Mouse (Mus musculus) hindbrain, embryonic 11.5 days (tissue): ENCODE data around the gene Mapk10. TPM values are rescaled to one million over a fixed set of nuclear protein-coding genes. Genes with fewer than 3 reads are reported as not detected.

Experiments used
- ATAC-seq: fragments of 200-750 bp; cut with Nextera tagmentation; 2 replicates; pipeline ENCODE4 v1.8.0; 2017; ENCODE audit warnings: mild to moderate bottlenecking, moderate TSS enrichment, moderate library complexity; ENCODE audit not compliant: low FRiP score
- DNase-seq: peaks from one replicate; pipeline ENCODE4 v3.0.0-alpha.2; 2015; ENCODE audit warnings: low spot score
- H3K27ac ChIP-seq: fragments of 300-500 bp; sonication (generic); 2 replicates; pipeline ENCODE4 v1.5.1; 2014; ENCODE audit warnings: mild to moderate bottlenecking, low read depth, low read length
- H3K27me3 ChIP-seq: fragments of 300-500 bp; sonication (generic); 2 replicates; pipeline ENCODE4 v1.6.1; 2014; ENCODE audit warnings: mild to moderate bottlenecking, low read length, moderate library complexity, mixed read lengths; ENCODE audit not compliant: control insufficient read depth, insufficient read depth
- H3K36me3 ChIP-seq: fragments of 300-500 bp; sonication (generic); 2 replicates; pipeline ENCODE4 v1.6.1; 2014; ENCODE audit warnings: mild to moderate bottlenecking, low read length, moderate library complexity, mixed read lengths; ENCODE audit not compliant: control insufficient read depth, insufficient read depth
- H3K4me1 ChIP-seq: fragments of 300-500 bp; sonication (generic); replicated peaks from 2 replicates; pipeline ENCODE4 v1.6.1; 2014; ENCODE audit warnings: low read length, mixed read lengths; ENCODE audit not compliant: control insufficient read depth, insufficient read depth
- H3K4me2 ChIP-seq: fragments of 300-500 bp; sonication (generic); replicated peaks from 2 replicates; pipeline ENCODE4 v1.6.1; 2014; ENCODE audit warnings: mild to moderate bottlenecking, low read depth, low read length
- H3K4me3 ChIP-seq: fragments of 300-500 bp; sonication (generic); 2 replicates; pipeline ENCODE4 v1.5.1; 2014; ENCODE audit warnings: low read depth, low read length
- H3K9ac ChIP-seq: fragments of 300-500 bp; sonication (generic); 2 replicates; pipeline ENCODE4 v1.6.1; 2014; ENCODE audit warnings: low read depth, low read length
- H3K9me3 ChIP-seq: fragments of 300-500 bp; sonication (generic); 2 replicates; pipeline ENCODE4 v1.6.1; 2016; ENCODE audit warnings: low read length; ENCODE audit not compliant: control insufficient read depth
- WGBS: fragments of 180-500 bp; shearing (Covaris S2); extraction: QIAGEN DNeasy Blood & Tissue Kit; methylation state at CpG from one replicate; pipeline ENCODE4 v1.1.7; 2014; 5-methylcytosine and 5-hydroxymethylcytosine counted together
- polyA plus RNA-seq: library from polyadenylated mRNA; unstranded; fragments of >200 nt; fragmentation: Nextera tagmentation; extraction: Ambion mirVana; gene quantifications from 2 replicates; pipeline ENCODE4 v1.2.1, GENCODE M21; 2014

Mapk10 gene
- polyA plus RNA-seq, 1 experiment from 2014 or later: 72.2 TPM

DNA sequence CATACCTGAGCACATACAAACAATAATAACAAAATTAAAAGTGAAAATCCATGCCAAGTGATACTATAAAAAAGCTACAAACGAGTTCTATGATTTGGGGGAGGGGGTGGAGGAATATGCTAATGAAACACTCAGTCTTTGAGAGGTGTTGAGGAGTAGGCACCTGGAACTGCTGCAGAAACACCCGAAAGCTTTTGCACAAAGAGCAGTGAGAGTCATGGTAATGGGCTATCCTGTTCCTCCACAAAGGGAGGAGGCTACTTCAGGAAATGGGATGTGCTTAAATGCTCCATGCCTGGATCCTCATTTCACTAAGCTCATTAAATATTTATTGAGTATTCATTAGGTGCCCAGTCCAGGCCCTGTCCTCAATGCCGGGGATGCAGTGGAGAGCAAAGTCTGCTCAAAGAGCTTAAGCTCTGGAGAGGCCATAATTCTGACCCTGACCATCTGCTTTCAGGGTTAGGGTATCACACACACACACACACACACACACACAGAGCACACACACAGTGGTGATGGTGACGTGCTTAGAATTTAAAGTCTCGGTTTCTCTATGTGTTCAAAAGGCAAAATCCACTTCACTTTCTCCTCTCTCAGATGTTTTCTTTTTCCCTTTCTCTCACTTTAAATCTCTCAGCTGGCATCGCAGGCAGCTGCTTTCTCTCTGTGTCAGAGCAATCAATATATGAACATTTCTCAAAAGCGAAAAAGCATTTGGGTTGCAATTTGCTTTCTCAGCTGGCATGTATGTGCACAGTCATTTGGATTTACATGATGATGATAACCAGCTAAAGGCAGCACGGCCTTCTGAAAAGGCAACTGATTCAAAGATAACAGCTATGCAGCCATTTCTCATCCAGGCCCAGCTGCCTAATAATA lies 50.6 kb downstream of the Mapk10 start:
- DNase-seq: peak; percentile 58
- H3K4me3 ChIP-seq: no peak overlapping the region
- 53% methylated on average over 8 of the region's 8 CpGs for WGBS

DNA sequence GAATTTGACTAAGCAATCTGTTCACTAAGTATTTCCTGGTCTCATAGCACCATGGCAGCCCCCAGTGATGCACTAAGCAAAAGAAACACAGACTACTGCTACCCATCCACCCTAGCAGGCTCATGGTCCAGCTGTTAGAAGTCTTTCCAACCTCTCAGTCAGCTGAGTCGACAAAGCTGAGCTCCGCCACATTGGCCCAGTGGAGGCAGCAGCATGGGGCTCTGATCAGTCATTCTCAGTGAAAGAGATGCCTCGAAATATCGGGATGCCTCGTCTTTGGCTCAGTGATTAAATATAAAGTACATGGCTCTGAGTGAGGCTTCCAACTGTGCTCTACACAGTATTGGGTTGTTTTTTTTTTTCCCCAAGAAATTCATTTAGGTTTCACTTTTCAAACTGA lies 70.2 kb downstream of the Mapk10 start:
- Histone ChIP-seq H3K27me3 (no peaks in the 10 kb centered on the region), H3K4me3 (no peak overlapping the region), H3K4me2 (no peak overlapping the region), H3K36me3 (no peaks in the 10 kb centered on the region), H3K9ac (no peak overlapping the region), H3K4me1 (no peaks in the 10 kb centered on the region), H3K9me3 (no peaks in the 10 kb centered on the region), H3K27ac (no peak overlapping the region)
- no peak for DNase-seq
- 50% methylated on average over 5 of the region's 5 CpGs for WGBS
- ATAC-seq: no peak

More for the DNA sequence above, 50.6 kb downstream of the Mapk10 start:
- Histone ChIP-seq H3K9me3 (no peaks in the 10 kb centered on the region), H3K27me3 (no peaks in the 10 kb centered on the region), H3K36me3 (no peaks in the 10 kb centered on the region), H3K4me1 (no peaks in the 10 kb centered on the region), H3K27ac (peak overlapping the region; percentile 80), H3K9ac (no peak overlapping the region), H3K4me2 (no peak overlapping the region)
- peak; percentile 90 for ATAC-seq

DNA sequence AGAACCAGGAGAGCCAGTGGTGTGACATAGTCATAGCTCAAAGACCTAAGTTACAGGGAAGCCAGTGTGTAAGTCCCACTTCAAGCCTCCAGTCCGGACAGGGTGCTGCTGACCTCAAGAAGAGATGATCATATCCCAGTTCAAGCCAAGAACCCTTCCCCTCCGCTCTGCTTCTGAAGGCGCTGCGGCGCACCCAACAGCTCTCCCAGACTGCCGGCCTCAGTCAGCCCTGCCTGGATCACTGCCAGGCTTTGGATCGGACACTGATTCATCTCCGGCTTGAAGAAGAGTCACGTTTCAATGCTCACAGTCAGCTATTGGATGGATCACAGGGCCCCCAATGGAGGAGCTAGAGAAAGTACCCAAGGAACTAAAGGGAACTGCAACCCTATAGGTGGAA lies 76.3 kb downstream of the Mapk10 start:
- no peaks in the 10 kb centered on the region for H3K9me3 ChIP-seq
- no peaks in the 10 kb centered on the region for H3K36me3 ChIP-seq
- ATAC-seq (no peak), DNase-seq (no peak)
- no peak overlapping the region for H3K4me3 ChIP-seq
- no peaks in the 10 kb centered on the region for H3K27me3 ChIP-seq
- H3K4me2 ChIP-seq: no peak overlapping the region
- 89% methylated on average over 9 of the region's 9 CpGs for WGBS
- no peak overlapping the region for H3K9ac ChIP-seq
- H3K4me1 ChIP-seq: no peaks in the 10 kb centered on the region
- H3K27ac ChIP-seq: no peak overlapping the region

GRCm38 (mm10) chr5:103133626-103134025 lies 77.5 kb downstream of the Mapk10 start:
- DNase-seq: no peak

DNA sequence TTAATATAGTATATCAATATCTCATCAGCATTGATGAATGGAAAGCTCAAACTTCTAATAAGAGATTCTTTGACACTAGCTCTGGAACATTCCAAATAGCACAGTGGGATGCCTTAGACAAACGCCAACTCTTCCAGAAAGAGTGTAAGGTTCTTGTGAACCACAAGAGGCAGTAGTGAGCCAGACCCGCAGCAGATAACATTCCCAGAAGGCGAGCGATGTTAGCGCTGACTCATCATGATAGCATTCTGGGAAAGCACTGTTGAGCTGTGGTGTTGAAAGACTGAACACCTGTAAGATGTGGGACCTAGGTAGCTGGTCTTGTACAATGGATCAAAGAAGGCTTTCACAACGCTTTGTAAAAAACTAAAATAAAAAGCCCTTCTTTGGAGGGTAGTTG lies 78.3 kb downstream of the Mapk10 start:
- H3K36me3 ChIP-seq: no peaks in the 10 kb centered on the region
- WGBS: 83% methylated on average over 6 of the region's 6 CpGs
- H3K9me3 ChIP-seq: no peaks in the 10 kb centered on the region
- no peaks in the 10 kb centered on the region for H3K4me1 ChIP-seq
- H3K4me3 ChIP-seq: no peak overlapping the region
- no peak for ATAC-seq
- H3K27ac ChIP-seq: no peak overlapping the region
- H3K9ac ChIP-seq: no peak overlapping the region
- H3K27me3 ChIP-seq: no peaks in the 10 kb centered on the region
- DNase-seq: no peak
- no peak overlapping the region for H3K4me2 ChIP-seq

More at GRCm38 (mm10) chr5:103133626-103134025, 77.5 kb downstream of the Mapk10 start:
- Histone ChIP-seq H3K36me3 (no peaks in the 10 kb centered on the region), H3K4me1 (no peaks in the 10 kb centered on the region), H3K4me3 (no peak overlapping the region), H3K27me3 (no peaks in the 10 kb centered on the region), H3K27ac (no peak overlapping the region), H3K4me2 (no peak overlapping the region), H3K9me3 (no peaks in the 10 kb centered on the region), H3K9ac (no peak overlapping the region)
- no peak for ATAC-seq
- WGBS: 78% methylated on average over 9 of the region's 9 CpGs

- Histone ChIP-seq H3K9me3 (no peaks in the 10 kb centered on the region), H3K4me1 (no peaks in the 10 kb centered on the region), H3K9ac (no peak overlapping the region), H3K27ac (no peak overlapping the region), H3K36me3 (no peaks in the 10 kb centered on the region), H3K4me3 (no peak overlapping the region), H3K4me2 (no peak overlapping the region), H3K27me3 (no peaks in the 10 kb centered on the region)
- ATAC-seq (no peak), DNase-seq (no peak)
- WGBS: 84% methylated on average over 3 of the region's 3 CpGs
These were observed 91.5 kb downstream of the Mapk10 start for GRCm38 (mm10) chr5:103119618-103120017.

GRCm38 (mm10) chr5:103115571-103115970 lies 95.6 kb downstream of the Mapk10 start:
- DNase-seq: no peak
- no peak for ATAC-seq
- Histone ChIP-seq H3K36me3 (no peaks in the 10 kb centered on the region), H3K9ac (no peak overlapping the region), H3K4me1 (no peaks in the 10 kb centered on the region), H3K4me3 (no peak overlapping the region), H3K9me3 (no peaks in the 10 kb centered on the region), H3K4me2 (no peak overlapping the region), H3K27ac (no peak overlapping the region), H3K27me3 (no peaks in the 10 kb centered on the region)
- 89% methylated on average over 7 of the region's 7 CpGs for WGBS

DNA sequence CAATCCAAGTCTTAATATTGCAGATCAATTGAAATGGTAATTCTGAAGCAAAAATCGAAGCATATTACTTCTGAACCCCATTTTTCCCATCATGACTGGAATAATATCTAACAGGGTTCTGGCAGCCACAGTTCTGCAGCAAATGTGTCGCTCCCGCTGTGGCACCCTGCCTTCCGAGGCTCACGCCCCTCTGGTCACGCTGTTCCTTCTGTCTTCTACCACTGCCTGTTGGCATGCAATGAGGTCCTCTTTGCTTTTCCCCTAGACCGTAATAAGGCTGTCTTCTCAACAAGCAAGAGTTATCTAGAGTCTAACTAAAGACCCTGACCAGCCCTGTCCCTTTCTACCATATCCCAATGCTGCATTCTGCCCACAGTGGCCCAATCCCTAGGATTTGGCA lies 98.7 kb downstream of the Mapk10 start:
- Histone ChIP-seq H3K27ac (no peak overlapping the region), H3K27me3 (no peaks in the 10 kb centered on the region), H3K9me3 (no peaks in the 10 kb centered on the region), H3K36me3 (no peaks in the 10 kb centered on the region), H3K4me3 (no peak overlapping the region), H3K4me2 (no peak overlapping the region), H3K4me1 (no peaks in the 10 kb centered on the region), H3K9ac (no peak overlapping the region)
- WGBS: 89% methylated on average over 7 of the region's 7 CpGs
- no peak for DNase-seq
- ATAC-seq: no peak

GRCm38 (mm10) chr5:103109409-103109808 lies 101.7 kb downstream of the Mapk10 start:
- H3K9ac ChIP-seq: no peak overlapping the region
- no peak overlapping the region for H3K27ac ChIP-seq
- H3K36me3 ChIP-seq: no peaks in the 10 kb centered on the region
- ATAC-seq (no peak), DNase-seq (no peak)
- no peaks in the 10 kb centered on the region for H3K4me1 ChIP-seq
- no peaks in the 10 kb centered on the region for H3K27me3 ChIP-seq
- WGBS: 56% methylated on average over 1 of the region's 1 CpGs
- no peaks in the 10 kb centered on the region for H3K9me3 ChIP-seq
- H3K4me3 ChIP-seq: no peak overlapping the region
- no peak overlapping the region for H3K4me2 ChIP-seq
